Mouse (Mus musculus) lung, postnatal 4 days (tissue): ENCODE results near the gene Hist1h2be.
"Not testable (repeated sequence)": the region's sequence is repeated elsewhere in the genome, so short reads cannot be mapped to it uniquely, and the experiment has no call there.

Experiments
- DNase-seq, 2 experiments: peaks; one replicate each; pipeline ENCODE4 v3.0.0; 2021

The Hist1h2be gene

DNA sequence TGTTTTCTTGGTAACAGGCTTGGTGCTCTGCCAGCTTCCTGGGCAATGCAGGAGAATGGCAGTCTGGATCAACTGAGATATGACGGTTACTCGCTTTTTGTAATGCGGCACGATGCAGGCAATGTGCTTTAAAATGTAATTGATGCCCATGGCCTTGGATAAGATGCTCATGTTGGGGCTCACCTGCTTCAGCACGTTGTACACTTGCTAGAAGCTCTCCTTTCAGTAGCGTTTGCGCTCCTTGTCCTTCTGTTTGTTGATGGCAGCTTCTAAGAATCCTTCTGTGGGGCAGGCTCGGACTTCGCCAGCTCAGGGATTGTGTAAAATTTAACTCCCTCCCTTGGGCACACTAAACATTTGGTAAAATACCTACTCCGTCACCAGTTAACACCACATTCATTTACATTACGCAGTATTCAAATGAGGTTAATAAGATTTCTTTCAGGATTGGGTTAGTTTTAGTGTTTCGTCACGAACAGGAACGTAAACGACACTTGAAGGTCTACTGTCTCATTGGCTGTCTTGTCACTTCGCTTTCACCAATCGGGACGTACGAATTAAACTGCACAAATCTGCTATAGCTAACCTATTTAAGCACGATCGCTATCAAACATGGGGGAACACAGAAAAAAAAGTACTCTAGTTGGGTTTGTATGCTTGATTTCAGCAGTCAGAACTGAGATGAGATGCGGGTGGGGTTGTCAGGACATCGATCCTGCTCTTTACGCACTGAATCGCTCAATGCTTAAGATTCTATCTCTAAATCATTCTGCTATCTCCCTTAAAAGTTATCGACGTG, at the start of gene Hist1h2be:
Hist1h2be (minus strand) TSS at position 392 of the 799 bp plus-strand sequence.
- DNase-seq, result peak; percentile 62 to 73

GRCm38 (mm10) chr13:23662536-23662935, 41.6 kb upstream of the Hist1h2be start:
- DNase-seq, result no peak

DNA sequence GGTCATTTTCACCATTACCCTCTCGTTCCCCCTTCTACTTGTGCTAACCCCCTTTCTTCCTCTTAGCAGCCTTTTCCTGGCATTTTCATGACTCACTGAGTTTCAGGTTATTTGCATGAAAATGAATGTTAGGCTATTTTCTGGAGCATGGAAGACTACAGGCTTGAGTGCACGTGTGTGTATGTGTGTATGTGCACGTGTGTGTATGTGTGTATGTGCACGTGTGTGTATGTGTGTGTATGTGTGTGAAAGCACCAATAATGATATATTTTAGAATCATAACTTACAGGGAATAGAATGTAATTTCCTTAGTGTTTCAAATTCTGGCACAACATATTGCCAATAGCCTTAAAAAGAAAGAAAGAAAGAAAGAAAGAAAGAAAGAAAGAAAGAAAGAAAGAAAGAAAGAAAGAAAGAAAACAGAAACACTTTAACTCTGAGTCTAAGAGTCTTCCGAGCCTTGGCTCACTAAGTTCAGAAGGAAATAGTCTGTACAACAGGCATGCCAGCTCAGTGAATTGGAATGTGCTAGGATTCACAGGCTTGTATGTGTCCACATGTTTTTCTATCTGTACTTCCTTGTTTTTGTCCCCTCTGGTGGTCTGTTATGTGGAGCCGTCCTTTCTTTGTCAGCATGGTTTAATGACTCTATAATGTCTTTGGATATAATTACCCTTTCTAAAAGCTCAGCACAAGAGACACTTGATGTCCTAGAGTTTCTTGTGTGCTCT, 38.9 kb upstream of the Hist1h2be start:
- no peak for DNase-seq

GRCm38 (mm10) chr13:23630653-23631052, 9.7 kb upstream of the Hist1h2be start:
- DNase-seq, result peak in 1 of 2 experiments; percentile 22

DNA sequence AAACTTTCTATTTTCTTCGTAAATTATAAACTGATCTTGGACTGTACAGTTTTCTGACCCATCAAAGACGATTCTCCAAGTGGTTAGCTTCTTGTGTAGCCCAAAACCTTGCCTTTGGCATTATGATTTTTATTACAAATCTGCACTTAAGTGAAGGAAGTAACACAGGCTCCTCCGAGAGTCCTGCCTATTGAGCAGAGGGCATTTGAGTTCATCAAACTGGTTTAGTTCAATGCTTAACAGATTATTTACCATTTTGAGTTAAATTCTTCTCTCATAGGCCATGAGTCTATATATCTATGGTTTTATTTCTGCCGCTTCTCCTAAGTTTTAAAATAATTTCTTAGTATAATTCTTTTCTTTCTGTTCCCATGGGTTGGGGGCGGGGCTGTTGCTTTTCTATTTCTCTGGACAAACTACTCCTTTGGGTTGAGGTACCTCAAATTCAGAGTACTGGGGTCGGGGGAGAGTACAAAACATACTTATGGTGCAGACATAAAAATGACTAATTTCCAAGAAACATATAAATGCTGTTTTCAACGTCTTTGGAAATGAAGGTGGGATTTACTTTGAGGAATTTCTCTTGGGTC, 2.0 kb upstream of the Hist1h2be start:
- peak in 1 of 2 experiments; percentile 20 for DNase-seq

DNA sequence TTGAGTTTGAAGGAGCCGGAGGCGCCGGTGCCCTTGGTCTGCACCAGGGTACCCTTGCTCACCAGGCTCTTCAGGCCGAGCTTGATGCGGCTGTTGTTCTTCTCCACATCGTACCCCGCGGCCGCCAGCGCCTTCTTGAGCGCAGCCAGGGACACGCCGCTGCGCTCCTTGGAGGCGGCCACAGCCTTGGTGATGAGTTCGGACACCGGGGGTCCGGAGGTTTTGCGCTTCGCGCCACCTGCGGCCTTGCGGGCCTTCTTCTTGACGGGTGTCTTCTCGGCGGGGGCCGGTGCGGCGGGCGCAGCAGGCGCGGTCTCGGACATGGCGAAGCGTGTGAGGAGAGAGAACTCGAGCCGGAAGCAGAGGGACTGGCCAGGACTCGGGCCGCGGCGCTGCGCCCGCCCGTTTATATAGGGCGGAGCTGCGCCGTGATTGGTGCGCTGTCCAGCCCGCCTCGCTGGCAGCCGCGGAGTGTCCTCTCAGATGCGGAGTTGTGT, 1.3 kb upstream of the Hist1h2be start, which contains the start of gene Hist1h1e:
Hist1h1e (minus strand) TSS at position 384 of the 497 bp plus-strand sequence.
- peak; percentile 95 for DNase-seq

- DNase-seq, result peak; percentile 77 to 82
Observed at GRCm38 (mm10) chr13:23621532-23622174, 729 bp upstream of the Hist1h2be start.

DNA sequence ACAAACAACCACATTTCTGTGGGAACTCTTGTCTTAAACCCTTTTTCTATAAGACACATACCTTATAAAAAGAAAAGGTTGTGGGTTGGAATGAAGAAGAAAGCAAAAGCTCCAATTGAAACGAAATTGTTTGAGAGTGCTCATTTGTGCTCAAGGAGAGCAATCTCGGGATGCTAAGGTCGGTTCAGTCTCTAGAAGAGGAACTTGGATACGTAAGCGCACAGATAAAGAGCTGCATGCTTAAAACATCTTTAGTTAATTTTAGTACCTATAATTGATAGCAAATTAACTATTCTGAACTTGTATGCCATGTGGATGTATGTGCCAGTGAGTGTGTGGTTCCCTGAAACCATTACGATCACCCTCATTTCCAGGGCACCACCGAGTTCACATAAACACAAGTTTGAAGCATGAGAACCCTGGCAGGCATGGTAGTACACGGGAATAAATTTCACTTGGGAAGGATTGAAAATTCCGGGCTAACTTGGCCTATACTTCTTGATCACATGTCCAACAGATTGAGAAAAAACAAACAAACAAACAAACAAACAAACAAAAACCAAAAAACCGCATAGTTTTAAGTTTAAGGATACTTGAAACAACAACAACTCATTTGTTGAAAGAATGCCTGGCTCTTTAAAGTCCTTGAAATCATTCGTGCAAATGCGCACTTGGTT, 730 bp downstream of the Hist1h2be start:
- DNase-seq, result no peak

DNA sequence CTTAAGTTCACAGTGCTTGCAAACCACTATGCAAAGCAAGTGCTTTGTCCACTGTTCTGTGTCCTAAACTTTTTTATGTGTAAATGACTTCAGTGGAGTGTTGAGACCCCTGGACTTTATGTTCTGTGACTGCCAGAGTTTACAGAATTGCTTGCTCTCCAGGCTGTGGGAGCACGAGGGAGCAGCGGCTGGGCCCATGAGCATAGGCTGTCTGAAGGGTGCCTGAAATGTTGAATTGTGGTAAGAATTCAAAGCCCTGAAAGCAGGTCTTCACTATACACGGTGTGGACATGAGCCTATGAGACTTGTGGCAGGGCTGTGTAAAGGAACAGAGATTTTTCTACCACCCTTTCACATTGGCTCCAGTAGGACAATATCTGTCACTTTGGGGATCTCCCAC, 9.3 kb downstream of the Hist1h2be start:
- DNase-seq, result no peak

DNA sequence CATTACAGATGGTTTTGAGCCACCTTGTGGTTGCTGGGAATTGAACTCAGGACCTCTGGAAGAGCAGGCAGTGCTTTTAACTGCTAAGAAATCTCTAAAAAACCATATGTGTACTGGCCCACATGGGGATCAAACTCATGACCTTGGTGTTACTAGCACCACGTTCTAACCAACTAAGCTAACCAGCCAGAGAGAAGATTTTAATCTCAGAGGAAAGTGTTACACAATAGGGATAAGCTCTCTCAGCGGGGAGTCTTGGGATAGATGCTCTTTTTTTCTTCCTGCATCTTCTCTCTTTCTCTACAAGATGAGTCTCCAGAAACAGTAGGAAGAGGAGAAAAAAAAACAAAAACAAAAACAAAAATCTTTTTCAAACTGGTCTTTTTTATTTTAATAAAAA, 10.5 kb downstream of the Hist1h2be start:
- no peak for DNase-seq

DNA sequence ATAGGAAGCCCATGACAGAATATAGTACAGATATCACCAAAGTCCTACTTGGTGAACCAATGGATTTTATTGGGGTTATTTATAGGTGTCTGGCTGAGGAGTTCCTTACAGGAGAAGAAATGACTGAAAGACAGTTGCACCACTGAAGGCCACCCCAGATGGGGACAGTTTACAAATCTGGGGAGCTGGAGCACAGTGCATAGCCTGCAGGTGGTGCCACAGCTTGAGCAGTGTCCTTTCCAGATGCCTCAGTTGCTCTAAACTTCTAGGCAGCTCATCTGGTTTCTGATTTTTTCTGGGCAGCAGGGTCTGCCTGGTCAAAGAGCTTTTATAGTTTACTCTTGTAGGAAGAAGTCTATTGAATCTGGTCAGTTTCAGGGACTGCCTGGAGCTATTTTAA, 11.1 kb downstream of the Hist1h2be start:
- DNase-seq, result no peak

DNA sequence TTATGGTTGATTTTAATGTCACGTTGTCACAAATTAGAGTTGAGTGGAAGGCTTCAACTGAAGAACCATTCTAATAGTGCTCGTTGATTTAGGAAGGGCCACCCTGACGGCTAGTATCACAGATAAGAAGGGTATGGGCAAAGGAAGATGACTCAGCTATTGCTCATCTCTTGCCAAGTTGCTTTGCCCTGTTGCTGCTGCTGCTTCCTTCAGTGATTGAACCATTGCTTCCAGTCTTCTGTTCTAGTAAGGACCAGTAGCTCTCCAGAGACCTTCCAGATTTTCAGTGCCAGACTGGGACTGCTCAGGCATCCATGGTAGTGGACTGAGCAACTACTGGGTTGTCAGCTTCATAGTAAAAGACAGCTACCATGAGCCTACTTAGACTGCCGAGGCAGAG, 11.7 kb downstream of the Hist1h2be start:
- DNase-seq, result no peak

- DNase-seq, result no peak
Observed at GRCm38 (mm10) chr13:23605052-23605451, 15.9 kb downstream of the Hist1h2be start.

DNA sequence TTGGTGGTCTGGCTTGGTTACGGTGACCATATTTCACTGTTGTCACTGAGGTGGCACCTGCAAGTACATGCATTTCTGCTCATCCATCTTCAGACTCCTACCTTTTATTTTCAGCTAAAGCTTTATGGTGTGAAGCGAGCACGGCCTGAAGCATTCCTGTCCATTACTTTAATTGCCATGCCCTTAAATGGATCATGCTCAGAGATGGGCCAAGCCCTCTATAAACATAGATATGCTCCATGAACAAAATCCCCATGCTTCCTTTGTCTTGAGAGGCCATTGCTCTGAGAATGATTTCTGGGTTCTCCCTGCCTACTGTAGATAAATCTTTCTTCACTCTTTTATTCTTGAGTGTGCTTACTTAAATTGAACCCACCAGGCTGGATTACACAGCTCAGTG, 16.5 kb downstream of the Hist1h2be start:
- no peak for DNase-seq

DNA sequence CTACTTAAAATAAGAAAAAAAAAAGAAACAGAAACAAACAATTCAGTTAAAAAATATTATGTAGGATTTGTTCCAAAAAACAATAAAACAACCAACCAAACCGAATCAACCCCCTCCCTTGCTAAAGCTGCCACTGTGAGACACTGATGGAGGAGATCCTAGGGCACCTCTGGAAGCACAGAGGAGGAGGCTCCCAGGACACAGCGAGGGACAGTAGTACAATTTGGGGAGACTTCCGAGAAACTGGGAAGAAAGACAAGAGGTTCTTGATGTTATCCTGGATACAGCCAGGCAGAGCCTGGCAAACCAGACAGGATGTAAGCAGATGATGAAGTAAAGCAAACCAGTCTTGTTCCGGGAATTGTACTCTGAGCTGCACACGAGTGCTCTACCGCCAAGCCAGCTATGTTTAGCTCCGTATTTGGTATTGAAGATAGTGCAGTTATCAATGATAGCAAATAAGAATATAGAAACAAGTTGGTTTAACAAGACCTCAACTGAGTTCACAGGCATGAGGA, 17.7 kb downstream of the Hist1h2be start:
- DNase-seq, result peak in 1 of 2 experiments; percentile 18

- DNase-seq, result peak; percentile 70 to 87
Observed at GRCm38 (mm10) chr13:23597957-23598356, 23.0 kb downstream of the Hist1h2be start.

DNA sequence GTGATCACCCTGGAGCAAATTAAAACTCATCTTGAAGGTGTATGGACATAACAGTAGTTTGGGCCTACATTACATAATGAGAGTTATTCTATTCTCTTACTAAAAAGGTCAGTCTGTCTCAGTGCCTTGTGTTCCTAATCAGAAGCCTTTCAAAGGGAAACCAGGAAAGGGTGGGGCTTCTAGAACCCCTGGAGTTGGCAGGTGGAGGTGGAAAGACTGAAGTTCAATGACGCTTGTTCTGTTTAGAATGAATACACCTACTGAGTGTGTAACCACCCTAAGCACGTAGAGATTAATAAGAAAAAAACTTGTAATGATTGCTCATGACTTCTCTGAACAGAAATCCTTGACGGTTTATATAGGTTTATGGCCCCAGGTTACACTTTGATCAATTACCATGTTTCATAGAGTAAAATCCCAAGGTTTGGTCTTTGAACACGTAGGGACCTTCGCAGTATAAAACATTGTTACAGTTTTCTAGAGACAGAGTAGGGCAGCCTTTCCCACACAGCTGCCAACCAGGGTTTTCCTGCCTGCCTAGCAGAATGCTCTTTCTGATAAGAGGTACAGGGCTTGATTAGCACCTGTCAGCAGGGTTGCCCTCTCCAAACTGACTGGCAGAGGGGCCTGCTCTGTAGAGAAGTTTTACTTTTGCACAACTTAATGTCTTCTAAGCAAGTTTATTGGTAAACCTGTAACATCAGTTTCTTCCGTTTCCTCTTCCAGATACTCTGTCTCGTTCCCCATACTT, 25.1 kb downstream of the Hist1h2be start:
- DNase-seq, result no peak

DNA sequence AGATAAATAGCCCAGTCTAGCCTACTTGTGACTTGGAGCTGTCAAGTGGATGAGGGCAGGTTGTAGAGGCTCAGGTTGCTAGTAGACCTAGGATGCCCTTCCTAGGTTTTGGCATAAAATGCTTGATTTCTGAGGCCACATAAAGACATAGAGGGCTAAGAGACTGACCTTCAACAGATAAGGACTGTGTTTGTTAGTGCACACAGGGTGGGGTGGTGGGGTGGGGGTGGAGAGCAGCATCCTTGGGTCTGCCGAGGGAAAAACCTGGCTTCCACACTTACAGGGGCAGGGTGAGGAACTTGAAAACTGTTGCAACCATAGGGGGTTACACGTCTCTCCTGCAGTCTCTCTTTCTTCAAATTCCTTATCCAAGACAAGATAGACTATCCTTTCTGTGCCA, 25.7 kb downstream of the Hist1h2be start:
- DNase-seq, result no peak

- peak in 1 of 2 experiments; percentile 25 for DNase-seq
Observed at GRCm38 (mm10) chr13:23593051-23593770, 27.7 kb downstream of the Hist1h2be start.

DNA sequence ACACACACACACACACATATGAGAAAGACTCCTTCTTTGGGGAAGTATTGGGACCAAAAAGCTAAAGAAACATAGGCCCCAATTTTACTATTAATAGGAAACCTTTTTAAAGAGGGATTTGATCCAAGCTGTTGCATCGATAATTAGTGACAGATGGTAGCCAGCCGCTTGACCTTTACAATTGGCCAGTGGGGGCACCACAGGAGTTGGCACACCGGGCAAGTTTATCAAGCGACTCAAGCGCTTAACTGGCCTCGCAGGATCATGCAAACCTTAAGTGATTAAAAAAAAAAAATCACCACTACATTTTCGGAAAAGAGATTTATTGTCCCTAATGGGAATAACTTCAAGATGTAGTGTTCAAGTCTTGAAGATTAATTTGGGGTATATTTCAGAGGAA, 28.3 kb downstream of the Hist1h2be start:
- DNase-seq, result no peak

DNA sequence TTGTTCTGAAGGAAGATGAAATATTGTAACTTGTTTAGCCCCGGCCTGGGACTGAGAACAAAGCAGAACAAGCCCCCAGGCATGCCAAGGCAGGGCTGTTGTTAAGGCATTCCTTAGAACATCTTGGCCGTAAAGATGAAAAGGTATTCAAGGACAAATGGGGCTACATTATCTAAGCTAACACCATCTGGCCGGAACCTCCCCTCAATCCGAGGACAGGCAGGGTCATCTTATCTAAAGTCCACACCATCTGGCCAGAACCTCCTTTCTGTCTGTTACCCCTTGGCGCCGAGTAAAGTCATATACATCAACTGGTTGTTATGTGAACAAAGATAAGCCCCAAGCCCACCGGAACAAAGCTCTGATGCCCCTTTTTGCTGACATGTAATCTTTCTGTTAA, 29.0 kb downstream of the Hist1h2be start:
- DNase-seq, result not testable (repeated sequence)
